Mouse (Mus musculus) lung, postnatal 0 days (tissue): ENCODE data around the gene Olah.

ENCODE experiments used
- CTCF ChIP-seq: IDR thresholded peaks from 2 replicates; pipeline ENCODE4 v1.5.1; 2016; ENCODE audit warnings: antibody characterized with exemption, mild to moderate bottlenecking
- EP300 ChIP-seq: IDR thresholded peaks from 2 replicates; pipeline ENCODE4 v1.6.1; 2016; ENCODE audit warnings: antibody characterized with exemption, mild to moderate bottlenecking, control low read depth

GRCm38 (mm10) chr2:3326547-3326946 is 70.5 kb downstream of the Olah start:
- TF ChIP-seq CTCF, result no peak
- TF ChIP-seq EP300, result no peak
